Mouse (Mus musculus) embryonic facial prominence, embryonic 12.5 days (tissue): ENCODE measurements at regions not wholly inside any gene's neighbourhood (a gene's known extent, or its start where the extent isn't known, plus 50 kb on each side); places are given as distances from the start of the nearest gene placed in this dataset.

Experiments used
- ATAC-seq: fragments of 200-750 bp; cut with Nextera tagmentation; 2 replicates; pipeline ENCODE4 v1.8.0; 2017; ENCODE audit not compliant: insufficient number of reproducible peaks, insufficient read depth, low FRiP score, low TSS enrichment
- H3K27ac ChIP-seq: fragments of 300-500 bp; sonication (generic); 2 replicates; pipeline ENCODE4 v1.5.1; 2016; ENCODE audit warnings: mild to moderate bottlenecking
- H3K27me3 ChIP-seq: fragments of 300-500 bp; sonication (generic); 2 replicates; pipeline ENCODE4 v1.6.1; 2016; ENCODE audit warnings: mild to moderate bottlenecking, moderate library complexity
- H3K36me3 ChIP-seq: fragments of 300-500 bp; sonication (generic); 2 replicates; pipeline ENCODE4 v1.6.1; 2016; ENCODE audit warnings: mild to moderate bottlenecking
- H3K4me1 ChIP-seq: fragments of 300-500 bp; sonication (generic); 2 replicates; pipeline ENCODE4 v1.6.1; 2016
- H3K4me2 ChIP-seq: fragments of 300-500 bp; sonication (generic); replicated peaks from 2 replicates; pipeline ENCODE4 v1.6.1; 2016; ENCODE audit warnings: mild to moderate bottlenecking, moderate library complexity
- H3K4me3 ChIP-seq: fragments of 300-500 bp; sonication (generic); 2 replicates; pipeline ENCODE4 v1.5.1; 2016; ENCODE audit warnings: mild to moderate bottlenecking
- H3K9ac ChIP-seq: fragments of 300-500 bp; sonication (generic); 2 replicates; pipeline ENCODE4 v1.6.1; 2016; ENCODE audit warnings: mild to moderate bottlenecking, moderate library complexity
- H3K9me3 ChIP-seq: fragments of 300-500 bp; sonication (generic); 2 replicates; pipeline ENCODE4 v1.6.1; 2016; ENCODE audit warnings: mild to moderate bottlenecking, moderate library complexity
- WGBS: fragments of 180-500 bp; shearing (Covaris S2); methylation state at CpG from one replicate; pipeline ENCODE4 v1.1.7; 2016; 5-methylcytosine and 5-hydroxymethylcytosine counted together

DNA sequence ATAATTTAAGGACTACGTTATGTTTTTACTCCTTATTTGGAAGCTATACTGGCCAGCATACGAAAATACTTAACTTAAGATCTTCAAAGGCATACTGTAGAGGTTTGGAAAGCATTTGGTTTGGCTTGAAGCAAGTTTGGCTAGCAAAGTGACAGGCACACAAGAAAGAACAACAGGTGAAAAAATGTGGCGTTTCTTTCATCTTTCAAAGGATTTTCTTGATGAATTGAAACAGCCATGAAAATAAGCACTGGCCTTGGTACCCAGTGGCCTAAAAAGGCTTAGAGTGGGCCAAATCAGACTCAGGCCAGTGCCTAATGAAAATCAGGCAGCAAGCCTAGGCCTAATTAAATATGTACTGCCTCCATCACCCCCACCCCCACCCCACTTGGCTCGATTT lies 119.4 kb downstream of the Mterf1b start:
- no peak overlapping the region for H3K9ac ChIP-seq
- no peak overlapping the region; the same call in 1 of the 2 replicates for H3K27ac ChIP-seq
- H3K4me1 ChIP-seq: peaks cover 7% of the 10 kb centered on the region; the same call in 1 of the 2 replicates
- no peak overlapping the region for H3K4me2 ChIP-seq
- H3K9me3 ChIP-seq: no peaks in the 10 kb centered on the region
- 23% methylated on average over 4 of the region's 4 CpGs for WGBS
- no peak overlapping the region for H3K4me3 ChIP-seq
- H3K36me3 ChIP-seq: no peaks in the 10 kb centered on the region
- H3K27me3 ChIP-seq: no peaks in the 10 kb centered on the region
- no peak for ATAC-seq

DNA sequence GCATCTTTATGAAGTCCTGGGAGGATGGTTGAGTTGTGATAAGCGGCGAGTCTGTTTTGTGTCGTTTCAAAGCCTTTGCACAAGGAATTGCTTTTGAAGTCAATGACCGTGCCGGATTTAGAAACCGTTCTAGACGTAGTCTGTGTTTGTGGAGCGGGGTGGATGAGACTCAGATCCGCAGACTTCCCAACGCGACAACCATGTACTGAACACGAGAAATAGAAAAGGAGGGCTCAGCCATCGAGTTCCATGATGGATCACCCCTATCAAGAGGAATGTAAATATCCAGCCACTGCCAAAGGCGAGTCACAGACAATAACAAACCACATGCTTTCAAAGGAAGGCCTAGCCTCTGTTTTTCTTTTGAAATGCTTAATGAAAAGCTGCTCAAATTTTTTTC lies 120.5 kb downstream of the Mterf1b start:
- H3K4me1 ChIP-seq: peaks cover 7% of the 10 kb centered on the region; the same call in 1 of the 2 replicates
- no peaks in the 10 kb centered on the region for H3K27me3 ChIP-seq
- H3K36me3 ChIP-seq: no peaks in the 10 kb centered on the region
- H3K27ac ChIP-seq: no peak overlapping the region
- WGBS: 75% methylated on average over 14 of the region's 14 CpGs
- H3K9ac ChIP-seq: no peak overlapping the region
- no peak overlapping the region for H3K4me3 ChIP-seq
- no peak overlapping the region for H3K4me2 ChIP-seq
- ATAC-seq: no peak
- H3K9me3 ChIP-seq: no peaks in the 10 kb centered on the region

DNA sequence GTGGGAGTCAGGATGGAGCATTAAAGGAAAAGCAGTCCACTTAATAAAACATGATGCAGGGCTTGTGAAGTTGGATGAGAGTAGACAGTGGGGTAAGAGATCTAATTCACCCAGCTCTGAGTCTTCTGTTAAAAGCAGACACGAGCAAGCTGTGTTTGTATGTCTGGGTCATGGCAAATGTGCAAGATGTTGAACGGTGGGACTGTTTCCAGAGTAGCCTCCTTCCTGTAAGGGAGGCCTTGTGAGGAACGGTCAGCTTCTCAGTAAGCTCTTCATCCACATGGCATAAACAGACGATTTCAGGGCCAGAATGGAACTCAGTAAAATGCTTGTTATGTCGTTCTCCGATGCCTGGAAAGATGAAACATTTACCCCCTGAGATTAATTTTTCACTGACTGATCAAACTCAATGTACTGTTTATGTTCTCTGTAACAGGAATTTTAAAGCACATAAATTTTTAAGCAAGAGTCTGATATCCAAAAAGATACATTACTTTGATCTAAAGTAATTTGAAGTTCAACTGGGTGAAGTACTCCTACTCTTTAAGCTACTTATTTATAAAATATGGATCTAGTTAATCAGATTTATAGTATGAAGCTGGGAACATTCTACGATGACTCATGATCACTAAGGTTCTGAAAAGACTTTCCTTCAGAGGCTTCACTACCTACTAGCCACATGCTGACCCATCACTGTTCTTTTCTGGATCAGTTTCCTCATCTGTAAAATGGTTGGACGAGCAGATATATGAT lies 130.6 kb downstream of the Mterf1b start:
- H3K9ac ChIP-seq: no peak overlapping the region
- 0 out of 2 replicates have a peak, but pooled peaks cover 3% of the 10 kb centered on the region for H3K9me3 ChIP-seq
- 82% methylated on average over 8 of the region's 8 CpGs for WGBS
- H3K4me1 ChIP-seq: peaks cover 8% of the 10 kb centered on the region; the same call in 1 of the 2 replicates
- H3K36me3 ChIP-seq: no peaks in the 10 kb centered on the region
- no peak overlapping the region for H3K27ac ChIP-seq
- no peak for ATAC-seq
- H3K4me2 ChIP-seq: no peak overlapping the region
- H3K4me3 ChIP-seq: no peak overlapping the region
- H3K27me3 ChIP-seq: no peaks in the 10 kb centered on the region

DNA sequence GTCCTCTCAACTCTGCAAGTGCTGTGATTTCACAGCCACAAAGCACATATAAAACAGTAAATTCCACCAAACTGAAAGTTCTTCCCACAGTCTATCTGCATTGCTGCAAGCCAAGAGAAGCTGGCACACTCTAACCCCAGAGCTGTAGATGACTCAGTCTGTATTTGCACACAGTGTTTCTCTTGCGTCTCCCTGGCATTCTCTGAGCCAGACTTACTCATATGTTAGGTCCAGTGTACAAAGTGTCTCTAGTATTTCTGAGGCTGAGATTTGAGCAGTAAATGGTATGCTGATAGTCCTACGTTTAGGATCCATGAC lies 131.2 kb downstream of the Mterf1b start:
- Histone ChIP-seq H3K4me1 (peaks cover 8% of the 10 kb centered on the region; the same call in 1 of the 2 replicates), H3K4me2 (no peak overlapping the region), H3K36me3 (no peaks in the 10 kb centered on the region), H3K27me3 (no peaks in the 10 kb centered on the region), H3K27ac (no peak overlapping the region), H3K9ac (no peak overlapping the region), H3K4me3 (no peak overlapping the region), H3K9me3 (0 out of 2 replicates have a peak, but pooled peaks cover 3% of the 10 kb centered on the region)
- ATAC-seq: no peak
- WGBS: 93% methylated on average over 2 of the region's 2 CpGs

DNA sequence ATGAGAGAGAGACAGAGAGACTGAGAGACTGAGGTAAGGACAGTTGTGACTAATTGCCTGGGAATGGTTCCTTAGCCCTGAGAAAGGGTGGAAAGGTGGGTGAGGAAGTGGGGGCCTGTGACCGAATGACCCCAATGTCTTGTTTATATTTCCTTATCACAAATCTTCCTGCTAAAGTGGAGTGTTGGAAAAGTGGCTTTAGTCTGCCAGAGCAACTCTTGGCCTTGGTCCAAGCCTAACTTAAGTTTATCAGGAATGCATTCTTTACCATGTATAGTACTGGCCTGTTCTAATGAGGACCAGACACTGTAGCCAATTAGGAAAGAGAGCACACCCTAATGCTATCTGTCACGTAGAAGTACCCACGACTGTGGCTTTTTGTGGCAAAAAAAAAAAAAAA lies 133.6 kb downstream of the Mterf1b start:
- peaks cover 8% of the 10 kb centered on the region; the same call in 1 of the 2 replicates for H3K4me1 ChIP-seq
- H3K36me3 ChIP-seq: no peaks in the 10 kb centered on the region
- 0 out of 2 replicates have a peak overlapping the region, but pooled peaks have one; percentile 17 for H3K27ac ChIP-seq
- no peak overlapping the region for H3K4me3 ChIP-seq
- H3K27me3 ChIP-seq: no peaks in the 10 kb centered on the region
- H3K9ac ChIP-seq: no peak overlapping the region
- H3K4me2 ChIP-seq: no peak overlapping the region
- no peak; the same call in 1 of the 2 replicates for ATAC-seq
- 4% methylated on average over 3 of the region's 3 CpGs for WGBS
- H3K9me3 ChIP-seq: no peaks in the 10 kb centered on the region

DNA sequence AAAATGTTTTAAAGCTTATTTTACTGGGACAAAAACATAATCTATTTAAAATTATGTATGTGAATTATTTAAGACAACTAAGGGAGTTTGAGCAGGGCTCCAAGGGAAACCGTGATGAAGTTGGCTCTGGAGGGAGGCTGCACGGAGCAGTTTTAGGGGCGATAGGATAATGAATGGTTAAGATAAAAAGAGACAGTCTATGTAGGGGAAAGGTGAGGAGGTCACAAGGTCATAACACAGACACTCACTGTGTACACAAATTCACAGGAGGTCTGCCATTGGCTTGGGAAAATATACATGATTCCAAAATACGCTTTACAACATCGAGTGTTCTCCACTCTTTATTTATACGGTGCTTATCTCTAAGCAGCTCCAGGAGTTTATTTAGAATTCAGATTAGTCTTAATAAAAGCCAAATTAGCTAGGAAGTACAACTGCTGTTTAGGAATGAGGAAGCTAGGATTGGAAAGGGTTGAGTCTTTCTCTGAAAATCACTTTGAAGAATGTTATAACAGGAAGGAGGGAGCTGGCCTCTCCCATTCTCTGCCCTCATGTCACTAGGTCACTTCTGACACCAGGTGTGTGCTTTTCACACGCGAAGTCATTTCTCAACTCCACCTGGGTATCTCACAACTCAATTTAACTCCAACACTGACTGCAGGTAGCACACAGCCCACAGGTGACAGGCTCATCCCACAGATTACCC lies 134.3 kb downstream of the Mterf1b start:
- H3K27me3 ChIP-seq: no peaks in the 10 kb centered on the region
- peaks cover 8% of the 10 kb centered on the region; the same call in 1 of the 2 replicates for H3K4me1 ChIP-seq
- WGBS: 25% methylated on average over 8 of the region's 8 CpGs
- ATAC-seq: no peak
- no peak overlapping the region for H3K9ac ChIP-seq
- H3K4me3 ChIP-seq: no peak overlapping the region
- no peak overlapping the region for H3K4me2 ChIP-seq
- H3K36me3 ChIP-seq: no peaks in the 10 kb centered on the region
- no peak overlapping the region for H3K27ac ChIP-seq
- H3K9me3 ChIP-seq: no peaks in the 10 kb centered on the region

DNA sequence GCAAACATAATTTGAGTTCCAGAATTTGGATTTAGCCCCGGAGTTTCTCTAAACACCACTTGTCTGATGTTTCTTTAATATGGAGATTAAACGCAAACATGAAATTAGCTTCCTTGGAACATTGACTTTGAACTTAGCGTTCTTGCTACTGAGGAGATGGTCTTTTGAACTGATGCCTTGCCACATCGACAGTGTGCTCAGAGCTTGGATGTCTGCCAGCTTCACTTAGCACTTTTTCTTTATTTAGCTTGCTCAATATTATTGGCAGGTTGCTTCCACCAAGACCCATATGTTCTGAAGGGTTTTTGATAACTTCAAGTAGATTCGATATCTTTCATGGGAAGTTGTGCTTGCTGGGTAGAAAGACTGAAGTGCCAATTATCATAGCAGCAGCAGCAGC lies 143.5 kb downstream of the Mterf1b start:
- WGBS: 79% methylated on average over 5 of the region's 5 CpGs
- H3K9ac ChIP-seq: no peak overlapping the region
- no peaks in the 10 kb centered on the region for H3K27me3 ChIP-seq
- no peak overlapping the region for H3K4me3 ChIP-seq
- H3K4me2 ChIP-seq: no peak overlapping the region
- no peak overlapping the region for H3K27ac ChIP-seq
- H3K36me3 ChIP-seq: no peaks in the 10 kb centered on the region
- H3K9me3 ChIP-seq: no peaks in the 10 kb centered on the region
- H3K4me1 ChIP-seq: no peaks in the 10 kb centered on the region
- no peak for ATAC-seq

DNA sequence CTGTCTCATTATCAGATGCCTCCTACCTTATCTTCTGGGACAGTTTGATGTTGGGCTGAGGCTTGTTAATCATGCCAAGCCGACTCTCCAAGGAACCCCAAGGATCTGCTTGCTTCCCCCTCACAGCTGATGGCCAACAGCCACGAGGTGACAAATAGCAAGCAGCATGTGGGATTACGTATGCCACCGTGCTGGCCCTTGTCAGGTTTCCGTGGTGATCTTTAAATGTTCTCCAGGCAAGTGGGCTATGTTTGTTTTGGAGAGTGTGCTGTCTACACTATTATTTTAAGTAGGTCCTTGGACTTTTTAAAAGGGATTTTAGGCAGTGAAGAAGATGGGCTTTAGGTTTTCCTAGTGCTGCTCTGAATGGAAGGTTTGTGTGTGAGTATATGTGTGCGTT lies 149.8 kb downstream of the Mterf1b start:
- WGBS: 42% methylated on average over 6 of the region's 6 CpGs
- ATAC-seq: no peak
- no peak overlapping the region for H3K27ac ChIP-seq

DNA sequence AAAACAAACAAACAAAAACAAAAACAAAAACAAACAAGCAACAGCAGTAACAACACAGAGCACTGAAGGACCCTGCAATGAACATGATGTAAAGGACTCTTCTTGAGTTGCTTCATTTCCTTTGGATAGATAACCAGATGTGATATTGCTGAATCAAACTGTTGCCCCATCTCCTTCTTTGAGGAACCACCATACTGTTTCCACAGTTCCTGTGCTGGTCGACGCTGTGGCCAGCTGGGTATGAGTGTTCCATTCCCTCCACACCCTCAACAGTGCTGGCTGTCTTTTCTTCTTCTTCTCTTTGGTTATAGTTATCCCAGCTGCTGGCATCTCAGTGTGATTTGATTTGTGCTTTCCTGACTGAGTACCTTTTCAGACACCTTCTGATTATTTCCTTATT lies 152.3 kb downstream of the Mterf1b start:
- 90% methylated on average over 2 of the region's 2 CpGs for WGBS
- Histone ChIP-seq H3K9ac (no peak overlapping the region), H3K36me3 (no peaks in the 10 kb centered on the region), H3K9me3 (no peaks in the 10 kb centered on the region), H3K27me3 (no peaks in the 10 kb centered on the region), H3K27ac (no peak overlapping the region), H3K4me2 (no peak overlapping the region), H3K4me3 (no peak overlapping the region), H3K4me1 (no peaks in the 10 kb centered on the region)
- ATAC-seq: no peak

More for the DNA sequence above, 149.8 kb downstream of the Mterf1b start:
- no peak overlapping the region for H3K9ac ChIP-seq
- H3K4me1 ChIP-seq: no peaks in the 10 kb centered on the region
- no peak overlapping the region for H3K4me3 ChIP-seq
- no peak overlapping the region for H3K4me2 ChIP-seq
- no peaks in the 10 kb centered on the region for H3K9me3 ChIP-seq
- no peaks in the 10 kb centered on the region for H3K36me3 ChIP-seq
- H3K27me3 ChIP-seq: no peaks in the 10 kb centered on the region

DNA sequence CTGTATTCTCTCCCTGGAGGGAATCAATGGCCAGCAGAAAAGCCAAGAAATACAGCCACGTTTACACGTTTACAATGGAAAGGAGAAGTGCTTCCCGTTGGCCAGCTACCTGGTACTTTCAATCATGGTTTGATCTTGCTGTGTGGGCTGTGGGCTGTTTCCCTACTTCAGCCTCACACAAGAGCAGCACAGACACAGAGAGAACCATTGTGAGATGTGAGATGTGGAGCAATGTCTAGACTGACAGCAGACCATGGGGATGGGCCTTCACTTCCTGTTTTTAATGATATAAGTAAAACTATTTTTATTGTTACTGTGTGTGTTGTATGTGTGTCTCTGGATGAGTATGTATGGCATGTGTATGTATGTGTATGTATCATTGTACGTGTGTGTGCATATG lies 156.2 kb downstream of the Mterf1b start:
- Histone ChIP-seq H3K9me3 (no peaks in the 10 kb centered on the region), H3K27ac (no peak overlapping the region), H3K27me3 (no peaks in the 10 kb centered on the region), H3K36me3 (no peaks in the 10 kb centered on the region), H3K4me3 (no peak overlapping the region), H3K9ac (no peak overlapping the region), H3K4me2 (no peak overlapping the region), H3K4me1 (no peaks in the 10 kb centered on the region)
- no peak for ATAC-seq
- WGBS: 81% methylated on average over 4 of the region's 4 CpGs

DNA sequence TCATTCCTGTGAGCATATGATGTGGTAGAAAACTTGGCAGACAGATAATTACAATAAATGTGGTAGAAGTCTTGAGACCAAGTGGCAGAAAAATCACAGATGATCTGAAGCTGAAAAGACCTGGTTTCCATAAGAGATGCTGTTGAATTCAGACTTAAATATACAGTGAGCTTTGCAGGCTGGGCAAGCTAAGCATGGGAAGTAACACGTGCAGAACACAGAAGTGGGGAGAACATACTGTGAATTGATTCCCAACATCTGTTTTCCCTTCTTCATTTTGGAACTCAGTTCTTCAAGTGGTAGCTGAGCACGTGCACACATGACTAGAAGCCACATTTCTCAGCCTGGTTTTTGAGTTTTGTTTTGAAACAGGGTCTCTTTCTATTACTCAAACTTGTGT lies 157.8 kb downstream of the Mterf1b start:
- no peak overlapping the region for H3K4me2 ChIP-seq
- H3K4me3 ChIP-seq: no peak overlapping the region
- no peaks in the 10 kb centered on the region for H3K9me3 ChIP-seq
- peaks cover 6% of the 10 kb centered on the region; the same call in 1 of the 2 replicates for H3K4me1 ChIP-seq
- H3K36me3 ChIP-seq: no peaks in the 10 kb centered on the region
- 52% methylated on average over 2 of the region's 2 CpGs for WGBS
- no peaks in the 10 kb centered on the region for H3K27me3 ChIP-seq
- ATAC-seq: no peak
- no peak overlapping the region for H3K9ac ChIP-seq
- H3K27ac ChIP-seq: no peak overlapping the region

DNA sequence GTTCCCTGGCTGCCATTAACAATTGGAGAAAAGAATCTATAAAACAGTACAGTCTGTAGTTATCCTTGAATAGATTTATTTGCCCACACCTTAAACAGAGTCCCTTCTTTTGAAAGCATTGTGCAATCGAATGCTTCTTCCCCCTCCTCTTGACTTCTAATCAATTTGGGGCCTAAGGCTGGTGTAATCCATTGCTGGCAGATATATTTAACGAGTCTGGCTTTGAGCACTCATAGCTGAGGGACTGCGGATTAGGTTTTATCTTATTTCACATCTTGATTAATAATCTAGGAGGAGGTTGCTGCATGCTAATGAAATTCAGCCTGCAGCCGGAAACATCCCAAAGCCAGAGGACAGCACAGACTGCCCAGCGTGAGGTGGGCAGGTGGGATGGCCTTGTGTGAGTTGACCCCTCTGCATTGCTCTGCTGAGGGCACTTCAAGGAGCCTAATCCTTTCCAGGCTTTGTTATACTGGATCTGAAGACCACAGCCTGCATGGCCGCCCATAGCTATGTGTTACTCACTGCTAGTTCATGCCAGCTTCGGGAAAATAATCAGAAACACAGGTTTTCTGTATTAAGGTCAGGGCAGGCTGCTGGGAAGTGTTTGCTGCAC lies 163.6 kb downstream of the Mterf1b start:
- no peaks in the 10 kb centered on the region for H3K27me3 ChIP-seq
- no peaks in the 10 kb centered on the region for H3K36me3 ChIP-seq
- peaks cover 19% of the 10 kb centered on the region; the same call in 1 of the 2 replicates for H3K4me1 ChIP-seq
- no peak overlapping the region for H3K4me2 ChIP-seq
- no peak overlapping the region for H3K4me3 ChIP-seq
- WGBS: 44% methylated on average over 7 of the region's 7 CpGs
- H3K27ac ChIP-seq: peak overlapping the region; percentile 41; the same call in 1 of the 2 replicates
- H3K9ac ChIP-seq: no peak overlapping the region
- no peak; the same call in 1 of the 2 replicates for ATAC-seq
- no peaks in the 10 kb centered on the region for H3K9me3 ChIP-seq
